Mouse (Mus musculus) ES-CJ7 (cell line): ENCODE measurements around the gene Srgap2.

ENCODE experiments used
- DNase-seq: peaks from one replicate; pipeline ENCODE4 v3.0.0; 2011; ENCODE audit warnings: low read depth, low spot score

The Srgap2 gene

GRCm38 (mm10) chr1:131527281-131528080, at the start of gene Srgap2, which contains the start of gene Fam72a:
Gene Srgap2, minus strand, starts transcription at chr1:131527352.
Gene Fam72a, plus strand, starts transcription at chr1:131527903.
- DNase-seq, result peak; percentile 100

GRCm38 (mm10) chr1:131573721-131574120, 46.6 kb upstream of the Srgap2 start:
- DNase-seq, result peak; percentile 30

DNA sequence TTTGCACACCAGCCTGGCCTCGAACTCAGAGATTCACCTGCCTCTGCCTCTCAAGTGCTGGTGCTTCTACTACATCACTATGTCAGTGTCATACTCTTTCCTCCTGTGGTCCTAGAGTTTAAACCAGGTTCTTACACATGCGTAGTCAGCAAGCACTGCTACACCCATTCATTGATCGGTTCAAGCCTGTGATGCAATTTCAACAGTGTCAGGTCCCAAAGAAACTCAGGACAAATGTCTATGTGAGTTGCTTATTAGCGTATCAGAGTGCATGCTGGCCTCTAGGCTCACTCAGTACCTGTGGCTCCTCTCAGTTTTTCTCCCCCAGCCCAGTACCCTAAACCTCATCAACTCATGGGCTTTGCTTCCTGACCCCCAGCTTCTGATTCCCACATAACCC, 43.2 kb upstream of the Srgap2 start:
- DNase-seq, result no peak

DNA sequence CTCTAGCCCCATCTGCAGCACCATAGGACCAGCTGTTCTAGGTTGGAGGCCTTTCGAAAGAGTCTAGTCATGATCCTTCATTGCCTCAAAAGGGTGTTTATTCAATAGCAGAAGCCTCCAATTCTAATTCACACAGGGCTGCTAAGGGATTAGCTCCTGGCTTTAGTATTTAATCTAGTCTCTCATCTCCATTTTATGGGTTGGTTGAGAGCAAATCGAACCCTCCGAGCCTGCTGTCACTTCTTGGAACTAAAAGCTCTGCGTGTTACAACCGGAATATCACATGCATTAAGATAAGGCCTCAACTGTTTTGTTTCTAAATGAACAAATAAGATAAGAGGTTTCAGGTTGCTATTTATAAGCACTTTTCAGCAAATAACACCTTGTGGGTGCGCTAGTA, 42.6 kb upstream of the Srgap2 start:
- DNase-seq, result no peak

DNA sequence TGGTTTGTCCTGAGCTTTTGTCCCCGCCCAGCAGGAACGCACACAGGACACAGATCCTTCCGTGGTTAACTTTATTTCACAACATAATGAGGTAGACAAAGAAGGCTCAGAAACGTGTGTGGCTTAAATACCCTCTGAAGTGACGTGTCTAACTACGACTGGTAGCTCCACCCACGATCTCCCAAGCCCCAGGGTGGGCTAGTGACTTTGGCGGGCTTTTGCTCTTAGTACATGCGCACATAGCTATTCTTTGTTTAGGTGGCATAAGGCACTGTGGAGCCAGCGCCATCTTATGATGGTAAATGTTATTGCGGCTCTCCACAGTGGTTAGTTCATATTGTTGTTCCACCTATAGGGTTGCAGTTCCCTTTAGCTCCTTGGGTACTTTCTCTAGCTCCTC, 38.9 kb upstream of the Srgap2 start:
- DNase-seq, result peak; percentile 91

DNA sequence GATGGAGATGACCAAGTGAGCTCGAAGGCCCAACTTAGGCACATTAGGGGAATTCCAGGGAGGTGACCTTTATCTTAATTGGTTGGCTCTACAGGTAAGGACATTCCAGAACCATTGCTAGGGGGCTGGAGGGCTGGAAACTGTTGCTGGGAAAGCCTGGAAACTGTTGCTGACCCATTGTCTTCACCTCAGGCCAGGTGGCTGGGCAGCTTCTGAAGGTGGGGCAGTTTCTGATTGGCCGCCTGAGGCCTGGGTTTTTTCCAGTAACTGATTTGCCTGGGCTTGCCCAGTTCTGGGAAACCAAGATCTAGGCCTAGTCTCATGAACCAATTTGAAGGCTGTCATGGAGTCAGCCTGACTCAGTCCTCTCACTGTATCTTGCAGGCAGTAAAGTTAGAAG, 34.9 kb upstream of the Srgap2 start:
- DNase-seq, result peak; percentile 69

DNA sequence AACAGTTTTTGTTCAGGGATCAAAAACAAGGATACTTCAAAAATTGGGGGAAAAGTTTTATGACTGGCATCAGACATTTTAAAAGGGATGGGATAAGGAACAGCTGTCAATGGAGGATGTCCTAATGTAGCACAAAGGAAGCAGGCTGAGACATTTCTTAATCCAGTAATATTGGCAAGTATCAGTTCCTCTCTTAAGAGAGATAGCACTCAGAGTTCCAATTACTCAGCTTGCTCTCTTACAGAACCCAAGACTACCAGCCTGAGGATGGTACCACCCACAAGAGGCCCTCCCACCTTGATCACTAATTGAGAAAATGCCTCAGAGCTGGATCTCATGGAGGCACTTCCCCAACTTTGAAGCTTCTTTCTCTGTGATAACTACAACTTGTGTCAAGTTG, 33.3 kb upstream of the Srgap2 start:
- no peak for DNase-seq

DNA sequence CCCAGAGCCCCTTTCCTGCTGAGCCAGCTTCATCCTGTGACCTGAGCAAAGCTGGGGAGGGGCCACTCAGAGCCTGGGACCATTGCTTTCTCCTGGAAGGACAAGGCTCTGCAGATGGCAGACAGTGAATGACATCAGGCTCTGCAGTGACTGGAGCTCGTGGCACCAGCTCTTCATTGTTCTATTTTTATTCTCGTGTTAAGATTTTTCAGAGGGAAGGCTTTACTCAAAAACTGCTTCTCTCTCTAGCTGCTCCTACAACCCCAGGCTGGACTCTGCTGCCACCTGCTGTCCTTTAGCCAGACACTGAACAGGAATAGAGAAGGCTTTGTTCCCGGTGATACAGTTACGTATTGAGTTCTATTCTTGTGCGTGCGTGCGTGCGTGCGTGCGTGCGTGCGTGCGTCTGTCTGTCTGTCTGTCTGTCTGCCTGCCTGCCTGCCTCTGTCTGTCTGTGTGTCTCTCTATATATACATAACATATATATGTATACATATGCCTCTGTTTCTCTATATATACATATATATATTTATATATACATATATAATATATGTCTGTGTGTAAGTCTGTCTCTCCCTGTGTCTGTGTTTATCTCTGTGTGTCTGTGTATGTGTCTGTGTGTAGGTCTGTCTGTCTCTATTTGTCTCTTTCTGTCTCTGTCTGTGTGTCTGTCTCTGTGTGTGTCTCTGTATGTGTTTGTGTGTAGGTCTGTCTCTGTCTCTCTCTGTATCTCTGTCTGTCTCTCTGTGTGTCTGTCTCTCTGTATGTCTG, 28.1 kb upstream of the Srgap2 start:
- peak; percentile 92 for DNase-seq

GRCm38 (mm10) chr1:131553428-131553827, 26.3 kb upstream of the Srgap2 start:
- no peak for DNase-seq

DNA sequence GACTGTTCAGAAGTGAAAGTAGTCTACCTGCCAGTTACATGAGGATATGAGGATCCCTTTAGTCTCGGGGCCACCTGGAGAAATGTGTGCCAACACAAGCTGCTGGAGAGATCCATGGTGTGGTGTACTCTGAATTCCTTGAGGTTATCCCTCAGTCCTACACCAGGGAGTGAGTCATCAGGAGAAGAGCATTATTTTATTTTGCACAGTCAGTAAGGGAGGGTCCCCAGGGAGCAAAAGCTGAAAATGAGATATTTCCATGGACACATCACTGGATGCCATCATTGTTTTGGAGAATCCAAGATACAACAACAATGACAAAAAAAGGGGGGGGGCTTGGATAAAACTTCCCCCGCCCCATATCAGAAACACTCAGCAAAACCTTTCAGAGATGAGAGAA, 24.8 kb upstream of the Srgap2 start:
- DNase-seq, result no peak

- peak; percentile 65 for DNase-seq
Measured at GRCm38 (mm10) chr1:131548494-131549365, 21.6 kb upstream of the Srgap2 start.

GRCm38 (mm10) chr1:131546798-131547690, 19.9 kb upstream of the Srgap2 start:
- no peak for DNase-seq

GRCm38 (mm10) chr1:131543886-131544565, 16.9 kb upstream of the Srgap2 start:
- DNase-seq, result no peak

DNA sequence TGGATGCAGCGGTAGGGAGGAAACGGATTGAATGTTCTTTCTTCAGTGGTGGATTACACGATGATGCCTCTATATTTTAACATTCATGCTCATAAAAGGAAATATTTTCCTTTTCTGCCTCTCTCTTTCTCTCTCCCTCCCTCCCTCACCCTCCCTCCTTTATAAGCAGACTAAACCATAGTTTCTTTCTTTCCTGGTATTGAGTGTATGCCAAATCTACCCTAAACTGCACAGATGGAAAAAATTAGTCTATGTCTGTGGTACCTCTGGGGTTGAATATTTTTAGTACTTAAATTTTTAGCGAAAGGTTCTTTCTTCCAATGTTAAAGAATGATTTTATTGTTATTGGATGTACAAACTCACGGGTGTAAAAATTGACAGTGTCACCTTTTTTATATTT, 14.8 kb upstream of the Srgap2 start:
- no peak for DNase-seq

DNA sequence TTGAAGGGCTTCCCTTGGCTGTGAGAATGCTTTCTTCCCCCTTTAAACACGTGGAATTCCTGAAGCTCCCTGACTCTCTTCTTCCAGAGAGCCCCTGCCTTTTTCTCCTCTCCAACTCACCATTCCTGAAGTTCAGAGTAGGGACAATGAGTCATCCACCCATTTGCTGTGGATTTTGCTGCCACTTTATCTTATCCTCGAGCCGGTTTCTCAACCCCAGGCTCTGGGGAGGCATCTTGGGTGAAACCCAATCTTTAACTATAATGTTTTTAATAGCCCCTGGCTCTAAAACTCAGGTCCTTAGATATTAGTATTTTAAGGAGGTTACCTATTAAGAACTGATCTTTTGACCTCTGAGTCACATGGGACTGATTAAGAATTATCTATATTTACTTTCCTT, 14.3 kb upstream of the Srgap2 start:
- no peak for DNase-seq

DNA sequence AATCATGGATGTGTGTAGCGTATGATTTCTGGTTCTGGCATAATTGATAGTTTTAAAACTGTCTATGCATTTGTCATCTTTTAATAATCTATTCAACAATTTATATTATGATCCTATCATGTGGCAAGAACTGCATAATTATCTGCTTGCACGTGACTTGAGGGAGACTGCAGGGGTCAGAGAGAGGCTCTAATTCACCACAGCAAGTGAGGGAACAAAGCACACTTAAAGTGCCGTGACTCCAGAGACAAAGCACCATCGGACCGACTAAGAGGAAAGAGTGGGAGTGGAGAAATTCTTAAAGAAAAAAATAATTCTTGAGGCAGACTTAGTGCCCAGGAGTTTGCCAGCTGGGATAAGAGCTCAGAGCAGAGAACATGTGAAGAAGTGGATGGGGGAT, 13.6 kb upstream of the Srgap2 start:
- DNase-seq, result no peak

DNA sequence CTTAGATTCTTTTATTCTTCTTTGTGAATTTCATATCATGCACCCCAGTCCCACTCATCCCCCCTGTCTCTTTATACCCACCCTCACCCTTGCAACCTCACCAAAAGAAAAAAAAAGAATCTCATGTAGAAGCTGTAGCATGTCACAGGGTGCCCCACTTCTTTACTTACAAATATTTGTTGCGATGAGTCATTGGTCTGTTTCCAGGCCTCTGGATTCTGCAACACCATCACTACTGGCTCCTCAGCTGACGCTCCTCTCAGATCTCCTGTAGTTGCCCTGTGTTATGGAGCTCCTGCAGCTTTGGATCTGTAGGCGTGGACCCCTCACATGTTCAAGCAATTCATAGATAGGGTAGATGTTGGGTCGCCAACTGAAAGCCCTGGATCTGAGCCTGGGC, 12.6 kb upstream of the Srgap2 start:
- DNase-seq, result no peak

DNA sequence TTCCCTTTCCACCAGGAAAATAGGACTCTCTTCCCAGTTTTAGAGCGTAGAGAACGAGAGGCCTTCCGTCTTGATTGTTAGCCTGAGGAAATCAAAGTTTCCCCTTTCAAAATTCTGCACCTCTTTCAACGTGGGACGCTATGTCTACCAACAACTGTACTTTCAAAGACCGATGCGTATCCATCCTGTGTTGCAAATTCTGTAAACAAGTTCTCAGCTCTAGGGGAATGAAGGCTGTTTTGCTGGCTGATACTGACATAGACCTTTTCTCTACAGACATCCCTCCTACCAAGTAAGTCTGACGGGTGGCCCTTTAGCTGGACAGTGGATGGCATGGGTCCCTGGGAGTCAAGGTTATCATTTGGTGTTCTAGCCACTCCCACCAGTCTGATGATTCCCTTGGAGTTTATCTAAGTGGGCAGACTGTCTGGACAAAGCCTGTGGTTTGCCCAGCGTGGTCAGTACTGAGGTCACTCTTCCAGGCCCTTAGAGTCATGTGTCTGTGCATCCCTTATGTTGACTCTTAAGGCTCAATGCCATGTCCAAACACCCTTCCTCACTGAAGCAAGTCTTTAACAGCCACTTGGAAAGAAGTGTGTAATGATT, 1.5 kb upstream of the Srgap2 start:
- DNase-seq, result peak; percentile 12

GRCm38 (mm10) chr1:131528081-131528507, 942 bp upstream of the Srgap2 start:
- peak; percentile 85 for DNase-seq
